Mouse (Mus musculus) B cell, adult 2 months (primary cell): ENCODE results near the gene Ctsl.

Experiments
- DNase-seq, 2 experiments: peaks; one replicate each; pipeline ENCODE4 v3.0.0; 2022

Ctsl gene

DNA sequence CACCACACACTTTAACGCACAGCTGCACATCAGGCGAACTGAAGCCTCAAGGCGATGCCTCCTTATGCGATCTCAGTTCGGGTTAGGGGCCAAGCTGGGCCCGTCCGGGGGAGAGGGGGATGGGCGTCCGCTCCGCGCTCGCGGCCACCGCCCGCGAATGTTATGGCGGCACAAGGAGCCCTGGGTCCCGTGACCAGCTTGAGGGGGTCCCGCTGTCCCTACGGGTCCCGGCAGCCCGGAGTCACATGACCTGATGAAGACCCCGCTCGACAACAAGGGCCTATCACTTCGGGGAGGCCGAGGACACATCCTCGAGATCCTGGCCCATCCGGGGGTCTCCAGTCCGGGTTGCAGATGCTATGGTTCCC, 901 bp downstream of the Ctsl start:
- no peak for DNase-seq

DNA sequence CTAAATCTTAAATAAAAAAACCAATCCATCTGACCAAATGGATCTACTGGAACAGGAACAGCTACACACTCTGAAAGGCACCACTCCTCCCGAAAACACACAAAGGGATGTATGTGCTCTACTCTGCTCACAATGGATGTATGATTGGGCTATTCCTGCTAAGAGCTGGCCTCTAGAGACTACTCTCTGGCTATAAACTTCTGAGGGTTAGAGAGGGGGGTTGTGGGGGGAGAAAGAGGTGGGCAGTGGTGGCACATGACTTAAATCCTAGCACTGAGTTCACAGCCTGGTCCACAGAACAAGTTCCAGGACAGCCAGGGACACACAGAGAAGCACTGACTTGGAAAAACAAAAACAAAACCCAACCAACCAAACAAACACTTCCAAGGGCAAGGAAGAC, 2.1 kb downstream of the Ctsl start:
- no peak for DNase-seq

GRCm38 (mm10) chr13:64367615-64368014, 3.1 kb downstream of the Ctsl start:
- DNase-seq = no peak

- DNase-seq = no peak
Observed at GRCm38 (mm10) chr13:64365326-64365725, 5.4 kb downstream of the Ctsl start.

GRCm38 (mm10) chr13:64364258-64364657, 6.4 kb downstream of the Ctsl start:
- DNase-seq = peak; percentile 50 to 55

DNA sequence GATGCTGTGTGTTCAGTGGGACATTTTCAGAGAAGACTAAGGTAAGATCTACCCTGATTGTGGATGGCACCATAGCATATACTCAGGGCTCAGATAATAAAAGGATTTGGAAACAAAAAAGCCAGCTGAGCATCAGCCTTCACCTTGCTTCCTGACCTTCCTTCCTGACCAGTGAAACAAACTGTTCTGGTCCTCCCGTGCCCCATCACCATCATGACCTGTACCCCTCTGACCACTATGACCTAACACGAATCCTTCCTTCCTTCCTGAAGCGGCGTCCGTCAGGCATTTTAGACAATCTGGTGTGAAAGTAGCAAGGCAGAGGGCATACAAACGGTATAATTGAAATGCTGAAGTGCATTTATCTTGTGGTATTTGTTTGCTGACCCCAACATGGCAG, 8.6 kb downstream of the Ctsl start:
- no peak for DNase-seq

GRCm38 (mm10) chr13:64361020-64361419, 9.7 kb downstream of the Ctsl start:
- no peak for DNase-seq

DNA sequence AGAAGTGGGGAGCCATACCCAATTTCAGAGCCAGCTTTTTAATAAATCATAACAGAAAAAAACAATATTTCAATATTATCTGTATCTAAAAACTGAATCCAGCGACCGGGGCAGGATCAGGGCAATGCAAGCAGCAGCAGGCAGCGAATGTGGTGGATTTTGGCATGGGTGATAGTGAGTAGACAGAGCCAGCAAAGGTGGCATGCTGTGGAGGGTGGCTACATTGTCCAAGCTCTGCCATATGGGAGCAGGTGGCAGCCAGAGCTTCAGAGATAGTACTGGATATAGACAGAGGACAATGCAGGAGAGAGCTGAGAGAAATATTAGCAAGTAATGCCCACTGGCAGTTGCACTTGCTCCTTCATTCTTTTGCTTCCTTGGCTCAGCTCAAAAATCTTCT, 11.0 kb downstream of the Ctsl start:
- no peak for DNase-seq

GRCm38 (mm10) chr13:64358476-64358875, 12.2 kb downstream of the Ctsl start:
- no peak for DNase-seq

DNA sequence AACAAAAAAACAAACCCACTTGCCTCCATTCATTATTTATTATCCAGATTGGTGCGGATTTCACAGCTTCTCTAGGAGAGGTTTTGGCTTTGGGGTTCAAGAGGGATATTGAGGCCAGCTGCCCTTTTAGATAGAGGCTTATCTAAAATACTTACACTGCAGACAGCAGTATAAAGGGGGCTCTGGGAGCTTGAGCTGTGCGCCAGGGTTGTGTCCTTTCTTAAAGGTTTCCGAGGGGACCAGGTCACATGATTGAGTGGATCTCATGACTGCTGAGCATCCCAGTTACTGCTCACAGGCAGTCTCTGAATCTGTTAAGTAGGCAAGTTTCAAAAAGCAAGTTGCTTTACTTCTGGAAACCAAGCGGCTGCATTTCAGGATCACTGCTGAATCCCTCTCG, 13.3 kb downstream of the Ctsl start:
- no peak for DNase-seq

DNA sequence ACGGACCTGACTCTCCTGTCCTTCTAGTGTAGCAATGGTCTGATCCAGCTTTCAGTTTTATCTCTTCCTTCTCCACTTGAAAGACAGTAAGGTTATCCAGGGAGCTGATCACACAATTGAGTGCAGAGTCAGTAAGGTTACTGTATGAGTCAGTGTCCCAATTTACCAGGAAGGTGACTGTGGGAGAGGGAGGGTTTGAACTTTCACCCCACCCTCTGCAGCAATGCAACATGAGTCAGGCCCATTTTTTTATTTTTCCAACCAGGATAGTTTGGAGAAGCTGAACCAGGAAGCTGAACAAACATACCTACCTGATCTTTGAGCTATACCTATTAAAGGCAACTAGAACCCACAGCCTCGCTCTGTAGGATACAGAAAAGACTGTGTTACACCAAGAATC, 21.2 kb downstream of the Ctsl start:
- no peak for DNase-seq

DNA sequence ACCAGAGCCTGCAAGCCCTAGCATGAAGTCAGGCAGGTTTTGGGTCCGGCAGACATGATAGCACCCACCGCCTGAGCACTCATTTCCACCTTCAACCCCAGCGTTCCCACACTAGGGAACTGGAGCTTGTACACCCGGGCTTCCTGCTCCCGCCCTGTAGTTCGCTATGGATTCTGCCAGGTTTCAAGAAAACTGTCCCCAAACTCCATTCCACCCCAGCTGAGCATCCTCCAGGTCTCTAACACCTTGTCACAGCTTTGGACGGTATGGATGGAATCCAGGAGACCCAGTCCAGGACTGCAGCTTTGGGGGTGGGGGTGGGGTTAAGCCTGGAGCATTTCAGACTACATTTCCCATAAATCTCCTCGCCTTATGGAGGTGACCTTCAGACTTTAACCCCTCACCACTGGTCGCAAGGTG, 26.6 kb downstream of the Ctsl start:
- DNase-seq = no peak

- no peak for DNase-seq
Observed at GRCm38 (mm10) chr13:64343598-64343997, 27.1 kb downstream of the Ctsl start.

GRCm38 (mm10) chr13:64335546-64336132, 35.1 kb downstream of the Ctsl start:
- no peak for DNase-seq

GRCm38 (mm10) chr13:64333102-64333501, 37.6 kb downstream of the Ctsl start:
- no peak for DNase-seq

- no peak for DNase-seq
Observed at GRCm38 (mm10) chr13:64332321-64332720, 38.4 kb downstream of the Ctsl start.

DNA sequence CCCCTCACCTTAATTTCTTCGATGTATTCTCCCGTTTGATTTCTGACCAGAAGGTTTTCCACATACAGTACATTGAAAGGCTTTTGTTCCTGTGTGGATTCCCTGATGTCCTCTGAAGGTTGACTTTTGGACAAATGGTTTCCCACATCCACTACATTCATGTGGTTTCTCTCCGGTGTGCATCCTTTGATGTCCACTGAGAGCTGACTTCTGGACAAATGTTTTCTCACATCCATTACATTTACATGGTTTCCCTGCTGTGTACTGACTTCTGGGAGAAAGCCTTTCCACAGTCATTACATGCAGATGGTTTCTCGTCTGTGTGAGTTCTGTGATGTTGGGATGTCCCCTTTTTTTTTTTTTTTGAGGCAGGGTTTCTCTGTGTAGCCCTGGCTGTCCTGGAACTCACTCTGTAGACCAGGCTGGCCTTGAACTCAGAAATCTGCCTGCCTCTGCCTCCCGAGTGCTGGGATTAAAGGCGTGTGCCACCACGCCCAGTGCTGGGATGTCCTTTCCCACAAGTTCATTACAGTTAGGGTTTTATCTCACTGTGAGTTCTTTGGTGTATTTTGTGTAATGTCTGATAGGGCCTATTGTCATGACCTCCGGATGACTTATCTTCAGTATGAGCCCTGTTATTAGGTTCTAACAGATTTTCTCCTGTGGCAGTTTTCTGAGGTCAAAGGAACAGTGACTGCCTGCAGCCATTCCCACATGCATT, 48.0 kb downstream of the Ctsl start:
- no peak for DNase-seq

DNA sequence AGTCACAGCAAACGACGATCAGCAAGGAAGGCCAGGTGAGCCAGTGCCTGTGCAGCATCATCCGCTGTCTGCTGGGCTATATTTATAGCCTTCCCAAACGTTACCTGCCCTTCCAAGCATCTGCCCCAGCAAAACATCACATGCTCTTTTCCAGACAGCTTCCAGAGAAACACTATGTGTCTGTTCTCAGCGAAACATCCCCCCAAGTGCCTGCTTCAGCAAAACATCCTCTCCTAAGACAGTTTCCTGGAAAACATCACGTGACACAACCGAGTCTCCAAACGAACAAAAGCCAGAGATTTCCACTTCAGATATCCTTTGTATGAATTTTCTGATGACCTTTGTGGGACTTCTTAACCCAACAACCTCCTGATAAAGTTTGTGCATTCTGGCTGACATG, 50.4 kb downstream of the Ctsl start:
- DNase-seq = no peak

- no peak for DNase-seq
Observed at GRCm38 (mm10) chr13:64319782-64320181, 50.9 kb downstream of the Ctsl start.

GRCm38 (mm10) chr13:64318355-64318754, 52.3 kb downstream of the Ctsl start:
- DNase-seq = no peak

GRCm38 (mm10) chr13:64315483-64316050, 55.1 kb downstream of the Ctsl start:
- peak; percentile 39 for DNase-seq

GRCm38 (mm10) chr13:64314041-64314440, 56.6 kb downstream of the Ctsl start:
- no peak for DNase-seq

DNA sequence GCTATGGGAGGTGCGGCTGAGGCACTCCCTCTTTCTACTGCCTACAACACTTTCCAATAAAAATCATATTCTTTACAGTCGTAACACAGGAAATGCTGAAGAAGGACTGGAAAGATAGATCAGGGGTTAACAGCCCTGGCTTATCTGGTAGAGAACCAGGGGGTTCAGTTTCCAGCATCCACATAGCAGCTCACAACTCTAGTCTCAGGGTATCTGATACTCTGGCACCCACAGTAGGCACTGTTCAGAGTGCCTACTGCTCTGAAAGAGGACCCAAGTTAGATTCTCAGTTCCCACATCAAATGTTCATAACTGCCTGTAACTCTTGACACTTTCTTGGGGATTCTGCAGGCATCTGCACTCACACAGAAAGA, 57.8 kb downstream of the Ctsl start:
- no peak for DNase-seq

DNA sequence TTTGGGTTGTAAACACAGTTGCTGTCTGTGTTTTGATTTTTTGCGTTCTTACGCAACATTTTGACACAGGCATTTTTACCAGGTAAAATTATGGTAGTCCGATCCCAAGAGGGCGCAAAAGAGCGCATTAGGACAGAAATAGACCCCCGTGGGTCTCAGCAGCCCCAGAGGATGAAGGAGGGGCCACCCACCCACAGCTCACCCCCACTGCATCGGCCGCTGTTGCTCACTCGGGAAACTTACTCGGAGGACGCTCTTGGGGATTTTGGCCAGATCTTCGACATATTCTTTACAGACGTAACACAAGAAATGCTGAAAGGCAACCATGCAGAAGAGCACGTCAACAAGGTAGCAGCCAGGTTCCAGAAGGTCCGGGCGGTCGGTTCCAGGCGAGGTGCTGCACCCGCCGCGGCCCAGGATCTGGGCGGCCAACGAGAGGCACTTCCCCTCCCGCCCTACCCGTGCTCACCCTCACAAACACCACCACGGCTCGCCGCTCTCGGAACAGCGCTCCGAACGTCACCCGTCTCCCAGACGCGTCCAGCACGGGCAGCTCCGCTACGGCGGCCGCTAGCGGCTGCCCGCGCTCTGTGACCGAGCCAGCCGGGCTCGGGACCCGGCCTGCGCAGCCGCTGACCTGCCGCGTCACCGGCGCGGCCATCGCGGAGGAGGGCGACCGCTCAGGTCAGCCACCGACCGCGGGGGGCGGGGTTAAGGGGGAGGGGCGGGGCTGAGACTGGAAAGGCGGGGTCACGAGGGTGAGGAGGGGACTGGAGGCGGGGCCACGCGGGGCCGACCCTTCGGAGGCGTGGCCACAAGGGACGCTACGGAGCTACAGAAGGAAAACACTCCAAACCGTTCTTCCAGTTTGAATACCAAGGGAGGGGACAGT, 58.4 kb downstream of the Ctsl start, which contains the start of gene Aaed1:
TSS of gene Aaed1 (minus strand) at position 687 of the 892 bp plus-strand sequence.
- DNase-seq = peak; percentile 87 to 89
